ENCODE assay signal across 16 mouse cellular contexts in genomic region chr13:118762982-118763381, GRCm38 (mm10).
DNase-seq lines count a peak whose midpoint lies in the region; ATAC-seq and TF ChIP-seq lines count a peak whose summit lies in the region.
"Had no signal": no experiment of that assay in that cellular context is flagged by ENCODE, and none has a peak within 500 bp of the region (broad histone marks: within the 10 kb centered on the region; RNA-seq: fewer than 3 reads in every experiment).

No protein-coding gene starts in this region.

- WGBS in intestine, postnatal 0 days = 97% methylated on average over 2 of the region's 2 CpGs
- WGBS in intestine, embryonic 16.5 days = 95% methylated on average over 2 of the region's 2 CpGs
- WGBS in liver, postnatal 0 days (ENCODE audit: insufficient replicate concordance) = 89% methylated on average over 2 of the region's 2 CpGs

- no peaks in the 10 kb centered on the region for H3K4me1 ChIP-seq in intestine, postnatal 0 days (replicated peaks; ENCODE audit: control insufficient read depth, insufficient read depth, low read length)
- no peaks in the 10 kb centered on the region for H3K4me1 ChIP-seq in intestine, embryonic 16.5 days (ENCODE audit: control insufficient read depth, insufficient read depth, low read length)
- H3K4me1 ChIP-seq in liver, postnatal 0 days (ENCODE audit: insufficient read depth) = no peaks in the 10 kb centered on the region
- H3K4me1 ChIP-seq: embryonic facial prominence, embryonic 12.5 days had no signal

- no peak for TF ChIP-seq EP300 in liver, postnatal 0 days (IDR thresholded peaks at IDR 0.05; ENCODE audit: low read depth)

- intact Hi-C loops in left cerebral cortex, postnatal 10 days (cut with DNase I) = no loop called here

- ATAC-seq in intestine, postnatal 0 days = no peak
- no peak for ATAC-seq in intestine, embryonic 16.5 days
- ATAC-seq in liver, postnatal 0 days = no peak
- ATAC-seq in common myeloid progenitor, adult 5-6 weeks (replicated peaks; ENCODE audit: low read depth, poor library complexity, severe bottlenecking) = peak; percentile 68; the same call in 1 of the 2 replicates
- ATAC-seq: forebrain, postnatal 0 days had no signal

- H3K9ac ChIP-seq in intestine, postnatal 0 days (ENCODE audit: low read depth, low read length) = no peak overlapping the region
- H3K9ac ChIP-seq in intestine, embryonic 16.5 days (ENCODE audit: low read depth, low read length) = no peak overlapping the region
- H3K9ac ChIP-seq in liver, postnatal 0 days (replicated peaks) = no peak overlapping the region
- H3K9ac ChIP-seq: embryonic facial prominence, embryonic 12.5 days; forebrain, postnatal 0 days had no signal

- no peak overlapping the region for H3K4me3 ChIP-seq in intestine, postnatal 0 days (ENCODE audit: low read depth, low read length)
- no peak overlapping the region for H3K4me3 ChIP-seq in intestine, embryonic 16.5 days (ENCODE audit: low read length)
- H3K4me3 ChIP-seq in liver, postnatal 0 days (ENCODE audit: low read depth, low read length) = no peak overlapping the region
- H3K4me3 ChIP-seq: embryonic facial prominence, embryonic 12.5 days; gastrocnemius, adult 2 months had no signal

- H3K4me2 ChIP-seq in intestine, postnatal 0 days (replicated peaks; ENCODE audit: low read depth) = no peak overlapping the region
- H3K4me2 ChIP-seq in intestine, embryonic 16.5 days (ENCODE audit: low read depth, low read length) = no peak overlapping the region
- no peak overlapping the region for H3K4me2 ChIP-seq in liver, postnatal 0 days (ENCODE audit: low read depth, low read length)
- H3K4me2 ChIP-seq: embryonic facial prominence, embryonic 12.5 days had no signal

- no peaks in the 10 kb centered on the region for H3K27me3 ChIP-seq in intestine, postnatal 0 days (replicated peaks; ENCODE audit: control insufficient read depth, insufficient read depth, low read length)
- no peaks in the 10 kb centered on the region for H3K27me3 ChIP-seq in intestine, embryonic 16.5 days (replicated peaks; ENCODE audit: control insufficient read depth, insufficient read depth, low read length)
- H3K27me3 ChIP-seq in liver, postnatal 0 days (ENCODE audit: insufficient read depth, low read length) = no peaks in the 10 kb centered on the region
- H3K27me3 ChIP-seq: embryonic facial prominence, embryonic 12.5 days had no signal

- H3K36me3 ChIP-seq in intestine, postnatal 0 days (ENCODE audit: control insufficient read depth, insufficient read depth) = no peaks in the 10 kb centered on the region
- H3K36me3 ChIP-seq in intestine, embryonic 16.5 days (ENCODE audit: control insufficient read depth, insufficient read depth, low read length) = no peaks in the 10 kb centered on the region
- no peaks in the 10 kb centered on the region for H3K36me3 ChIP-seq in liver, postnatal 0 days (replicated peaks; ENCODE audit: insufficient read depth, low read length)
- H3K36me3 ChIP-seq: embryonic facial prominence, embryonic 12.5 days had no signal

- TF ChIP-seq CTCF in intestine, postnatal 0 days (IDR thresholded peaks at IDR 0.05; ENCODE audit: low read depth) = peak; percentile 37; the same call in 1 of the 2 replicates
- TF ChIP-seq CTCF in liver, postnatal 0 days (IDR thresholded peaks at IDR 0.05; ENCODE audit: low read depth) = peak; percentile 36

- no peaks in the 10 kb centered on the region for H3K9me3 ChIP-seq in intestine, postnatal 0 days (ENCODE audit: control insufficient read depth)
- no peaks in the 10 kb centered on the region for H3K9me3 ChIP-seq in intestine, embryonic 16.5 days (ENCODE audit: control insufficient read depth, low read length)
- H3K9me3 ChIP-seq in liver, postnatal 0 days (ENCODE audit: low read length) = no peaks in the 10 kb centered on the region
- H3K9me3 ChIP-seq: embryonic facial prominence, embryonic 12.5 days had no signal

- H3K27ac ChIP-seq in intestine, postnatal 0 days (ENCODE audit: low read depth, low read length) = no peak overlapping the region
- no peak overlapping the region for H3K27ac ChIP-seq in intestine, embryonic 16.5 days (ENCODE audit: low read length)
- H3K27ac ChIP-seq in liver, postnatal 0 days (ENCODE audit: low read depth) = no peak overlapping the region
- H3K27ac ChIP-seq: embryonic facial prominence, embryonic 12.5 days; gastrocnemius, adult 2 months had no signal

- no peak for DNase-seq in liver, postnatal 0 days
- DNase-seq in liver (no peak), MEL-GATA-1-ER (ENCODE audit: extremely low read depth, low read depth) (peak; percentile 10)
- no peak for DNase-seq in left cerebral cortex, postnatal 10 days (ENCODE audit: extremely low spot score in 1 of 2, low spot score in 2 of 2)
- no peak for DNase-seq in heart, adult 9 months (ENCODE audit: low spot score in 2 of 2)
- DNase-seq: B cell, adult 2 months; cerebellum, adult 11 months; forebrain, postnatal 0 days; gastrocnemius, adult 2 months; heart, adult 18-20 months; kidney, postnatal 14 days; thymus, adult 2 months had no signal
